Mouse (Mus musculus) heart, embryonic 11.5 days (tissue): ENCODE results near the gene Xylt1. TPM values are rescaled to one million over a fixed set of nuclear protein-coding genes. Genes with fewer than 3 reads are reported as not detected.

Source experiments
- ATAC-seq: fragments of 200-750 bp; cut with Nextera tagmentation; replicated peaks from 2 replicates; pipeline ENCODE4 v1.8.0; 2017; ENCODE audit warnings: moderate library complexity; ENCODE audit not compliant: insufficient number of reproducible peaks, low FRiP score, low TSS enrichment
- H3K27ac ChIP-seq: fragments of 300-500 bp; sonication (generic); 2 replicates; pipeline ENCODE4 v1.5.1; 2014; ENCODE audit warnings: mild to moderate bottlenecking, low read depth, low read length
- H3K27me3 ChIP-seq: fragments of 300-500 bp; sonication (generic); 2 replicates; pipeline ENCODE4 v1.6.1; 2014; ENCODE audit warnings: mild to moderate bottlenecking, low read length, mixed read lengths; ENCODE audit not compliant: control insufficient read depth, insufficient read depth
- H3K36me3 ChIP-seq: fragments of 300-500 bp; sonication (generic); 2 replicates; pipeline ENCODE4 v1.6.1; 2014; ENCODE audit warnings: mild to moderate bottlenecking, low read length, moderate library complexity, mixed read lengths; ENCODE audit not compliant: control insufficient read depth, insufficient read depth
- H3K4me1 ChIP-seq: fragments of 300-500 bp; sonication (generic); 2 replicates; pipeline ENCODE4 v1.6.1; 2014; ENCODE audit warnings: low read length; ENCODE audit not compliant: control insufficient read depth, insufficient read depth
- H3K4me2 ChIP-seq: fragments of 300-500 bp; sonication (generic); 2 replicates; pipeline ENCODE4 v1.6.1; 2014; ENCODE audit warnings: mild to moderate bottlenecking, moderate library complexity
- H3K4me3 ChIP-seq: fragments of 300-500 bp; sonication (generic); 2 replicates; pipeline ENCODE4 v1.5.1; 2014; ENCODE audit warnings: low read depth, low read length
- H3K9ac ChIP-seq: fragments of 300-500 bp; sonication (generic); 2 replicates; pipeline ENCODE4 v1.6.1; 2014; ENCODE audit warnings: mild to moderate bottlenecking, low read depth, low read length, moderate library complexity
- H3K9me3 ChIP-seq: fragments of 300-500 bp; sonication (generic); replicated peaks from 2 replicates; pipeline ENCODE4 v1.6.1; 2016; ENCODE audit warnings: low read length; ENCODE audit not compliant: control insufficient read depth
- WGBS: fragments of 180-500 bp; shearing (Covaris S2); extraction: QIAGEN DNeasy Blood & Tissue Kit; methylation state at CpG from one replicate; pipeline ENCODE4 v1.1.7; 2014; ENCODE audit not compliant: insufficient replicate concordance; 5-methylcytosine and 5-hydroxymethylcytosine counted together
- polyA plus RNA-seq: library from polyadenylated mRNA; unstranded; fragments of >200 nt; fragmentation: Nextera tagmentation; extraction: Ambion mirVana; gene quantifications from 2 replicates; pipeline ENCODE4 v1.2.1, GENCODE M21; 2014

Gene Xylt1
- polyA plus RNA-seq, 1 experiment from 2014 or later: 1.8 TPM

DNA sequence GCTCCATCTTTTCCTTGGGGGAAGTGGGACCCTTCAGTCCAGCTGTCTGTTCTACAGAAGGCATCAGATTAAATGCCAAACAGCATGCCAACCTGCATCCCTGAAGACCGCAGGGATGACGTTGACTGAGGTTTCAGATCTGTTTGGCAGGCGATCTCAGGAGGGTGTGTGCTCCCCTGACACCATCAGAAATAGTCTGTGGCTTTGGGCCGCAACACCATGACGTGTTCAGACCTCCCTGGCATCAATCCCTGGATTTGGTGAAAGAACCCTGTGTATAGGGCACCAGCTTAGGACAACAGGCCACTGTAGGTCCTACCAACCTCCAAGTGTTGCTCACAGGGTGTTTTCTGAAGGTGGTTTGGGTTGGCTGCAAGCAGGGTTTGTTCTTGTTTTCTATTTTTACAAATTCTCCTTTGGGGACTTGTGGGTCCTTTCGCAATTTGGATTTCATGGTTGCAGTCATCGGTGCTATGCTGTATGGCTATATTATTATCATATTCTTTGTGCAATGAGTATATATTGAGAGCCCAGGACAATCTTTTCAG lies 104.3 kb downstream of the Xylt1 start:
- no peak for ATAC-seq
- WGBS: 87% methylated on average over 7 of the region's 7 CpGs
- H3K27me3 ChIP-seq: no peaks in the 10 kb centered on the region
- no peak overlapping the region for H3K9ac ChIP-seq
- no peak overlapping the region for H3K27ac ChIP-seq
- no peak overlapping the region for H3K4me2 ChIP-seq
- no peak overlapping the region for H3K4me3 ChIP-seq
- no peaks in the 10 kb centered on the region for H3K36me3 ChIP-seq
- no peaks in the 10 kb centered on the region for H3K4me1 ChIP-seq
- H3K9me3 ChIP-seq: no peaks in the 10 kb centered on the region

DNA sequence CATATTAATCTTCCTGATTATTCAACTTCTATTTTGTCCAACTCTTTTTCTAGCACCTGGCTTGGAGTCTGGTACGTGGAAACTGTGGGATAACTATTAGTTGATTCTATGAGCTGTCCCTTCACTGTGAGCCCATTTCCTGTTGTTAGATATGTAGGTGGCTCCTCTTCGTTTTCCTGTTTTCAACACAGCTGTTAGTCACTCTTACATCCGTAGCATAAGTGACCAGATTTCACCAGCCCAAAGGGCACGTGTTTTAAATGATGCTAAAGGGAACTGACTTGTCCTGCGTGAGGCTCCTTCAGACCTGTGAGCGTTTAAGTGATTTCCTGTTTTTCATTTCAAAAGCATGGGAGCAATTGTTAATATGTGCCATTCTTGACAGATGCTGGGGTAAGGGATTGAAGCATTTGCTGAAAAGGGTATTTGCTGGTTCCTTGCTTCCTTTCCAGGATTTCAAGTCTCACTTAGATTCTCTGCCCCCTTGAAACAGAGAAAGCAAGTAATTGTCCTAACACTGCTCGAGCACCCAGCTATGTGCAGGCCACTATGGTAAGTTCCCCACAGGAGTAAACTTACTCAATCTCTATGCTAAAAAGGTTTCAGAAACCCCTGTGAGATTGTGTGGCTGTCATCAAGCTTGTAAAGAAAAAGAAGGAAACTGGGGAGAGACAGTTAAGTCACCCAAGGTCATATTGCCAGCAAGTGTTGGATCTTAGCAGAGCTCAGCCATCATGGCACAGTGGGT lies 105.8 kb downstream of the Xylt1 start:
- no peaks in the 10 kb centered on the region for H3K36me3 ChIP-seq
- no peaks in the 10 kb centered on the region for H3K4me1 ChIP-seq
- no peak for ATAC-seq
- H3K27me3 ChIP-seq: no peaks in the 10 kb centered on the region
- no peaks in the 10 kb centered on the region for H3K9me3 ChIP-seq
- no peak overlapping the region for H3K4me3 ChIP-seq
- no peak overlapping the region for H3K4me2 ChIP-seq
- H3K9ac ChIP-seq: no peak overlapping the region
- H3K27ac ChIP-seq: no peak overlapping the region
- 62% methylated on average over 7 of the region's 7 CpGs for WGBS

DNA sequence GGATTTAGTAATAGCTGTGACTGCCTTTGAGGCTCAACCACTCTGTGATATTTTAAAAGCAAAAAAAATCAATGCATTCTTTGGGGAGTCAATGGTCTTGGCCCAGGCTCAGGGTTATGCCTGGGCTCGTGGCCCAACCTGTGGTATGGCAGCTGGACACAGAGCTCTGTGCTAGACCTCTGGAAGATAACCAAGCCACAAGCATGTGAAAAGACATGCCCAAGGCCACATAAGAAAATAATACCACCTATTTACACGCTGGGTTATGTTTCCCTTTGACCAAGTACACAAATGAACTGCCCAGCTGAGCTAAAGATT lies 106.4 kb downstream of the Xylt1 start:
- WGBS: 67% methylated on average over 2 of the region's 2 CpGs
- ATAC-seq: no peak
- Histone ChIP-seq H3K9me3 (no peaks in the 10 kb centered on the region), H3K9ac (no peak overlapping the region), H3K4me2 (no peak overlapping the region), H3K4me1 (no peaks in the 10 kb centered on the region), H3K27me3 (no peaks in the 10 kb centered on the region), H3K27ac (no peak overlapping the region), H3K36me3 (no peaks in the 10 kb centered on the region), H3K4me3 (no peak overlapping the region)

DNA sequence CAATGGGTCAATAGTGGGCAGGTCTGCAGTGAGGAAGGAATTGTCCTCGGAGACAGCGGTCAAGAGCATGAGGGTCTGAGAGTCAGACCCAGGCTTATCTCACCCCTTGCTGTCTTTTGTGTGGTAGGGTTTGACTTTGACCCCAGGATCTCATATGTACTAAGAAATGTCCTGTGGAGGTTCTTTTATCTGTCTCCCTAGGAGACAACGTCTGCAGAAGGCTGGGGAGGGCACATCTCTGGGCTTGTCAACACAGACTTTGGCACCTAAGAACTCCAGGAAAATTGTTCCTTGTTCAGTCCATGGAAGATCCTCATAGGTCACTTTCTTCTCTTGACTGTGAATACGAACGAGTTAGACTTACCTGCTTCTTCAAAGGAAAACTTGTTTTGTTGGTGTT lies 109.2 kb downstream of the Xylt1 start:
- Histone ChIP-seq H3K4me1 (no peaks in the 10 kb centered on the region), H3K27me3 (no peaks in the 10 kb centered on the region), H3K27ac (no peak overlapping the region), H3K4me3 (no peak overlapping the region), H3K9ac (no peak overlapping the region), H3K4me2 (no peak overlapping the region), H3K36me3 (no peaks in the 10 kb centered on the region), H3K9me3 (no peaks in the 10 kb centered on the region)
- WGBS: 45% methylated on average over 5 of the region's 5 CpGs
- no peak for ATAC-seq

DNA sequence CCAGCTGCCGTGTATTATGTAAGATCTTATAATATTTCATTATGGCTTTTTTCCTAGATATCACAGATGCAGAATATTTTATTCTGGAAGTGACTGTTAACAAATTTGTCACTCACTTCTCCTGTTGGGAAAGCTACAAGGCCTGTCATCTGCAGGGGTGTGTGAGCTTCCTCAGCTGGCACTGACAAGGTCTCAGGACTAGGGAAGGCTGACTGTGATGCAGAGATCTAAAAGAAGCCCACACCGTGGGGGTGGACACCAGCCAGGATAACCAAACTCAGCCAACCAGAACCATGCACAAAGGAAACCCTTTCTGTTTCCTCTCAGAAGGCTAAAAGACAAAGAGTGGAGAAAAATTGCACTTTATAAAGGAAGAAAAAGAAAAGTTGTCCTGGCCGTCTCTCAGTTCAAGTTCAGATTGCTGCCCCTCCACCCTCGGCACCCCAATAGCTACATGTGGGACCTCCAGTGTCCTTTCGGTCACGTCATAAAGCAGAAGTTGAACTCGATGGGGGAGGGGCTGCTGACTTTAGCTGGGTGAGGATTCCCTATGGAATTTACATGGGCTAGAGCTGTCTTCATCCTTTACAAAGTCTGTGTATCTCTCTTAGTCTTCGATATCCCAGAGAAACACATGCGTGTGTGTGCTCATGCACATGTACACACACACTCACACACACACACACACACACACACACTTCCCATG lies 109.9 kb downstream of the Xylt1 start:
- Histone ChIP-seq H3K27me3 (no peaks in the 10 kb centered on the region), H3K9ac (no peak overlapping the region), H3K4me2 (no peak overlapping the region), H3K4me1 (no peaks in the 10 kb centered on the region), H3K9me3 (no peaks in the 10 kb centered on the region), H3K27ac (no peak overlapping the region), H3K36me3 (no peaks in the 10 kb centered on the region), H3K4me3 (no peak overlapping the region)
- ATAC-seq: no peak
- WGBS: 76% methylated on average over 9 of the region's 9 CpGs

DNA sequence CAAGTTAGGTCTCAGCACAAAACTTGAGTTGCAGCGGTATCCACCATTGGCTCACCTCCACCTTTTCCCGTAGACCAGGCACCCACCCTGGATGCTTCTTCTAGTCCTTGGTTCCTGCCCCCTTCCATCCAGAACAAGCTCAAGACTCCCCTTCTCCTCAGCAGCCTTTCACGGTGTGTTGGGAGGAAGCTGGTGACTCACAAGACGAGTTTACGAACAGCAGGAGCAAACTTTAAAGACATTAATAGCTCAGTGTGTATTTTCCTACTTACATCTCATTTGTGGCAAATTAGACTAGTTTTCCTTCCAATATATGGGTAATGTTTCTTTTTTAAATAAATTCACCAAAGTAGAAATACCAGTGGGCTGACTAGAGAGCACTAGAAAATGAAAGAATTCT lies 110.7 kb downstream of the Xylt1 start:
- ATAC-seq: no peak
- no peaks in the 10 kb centered on the region for H3K27me3 ChIP-seq
- 80% methylated on average over 5 of the region's 5 CpGs for WGBS

DNA sequence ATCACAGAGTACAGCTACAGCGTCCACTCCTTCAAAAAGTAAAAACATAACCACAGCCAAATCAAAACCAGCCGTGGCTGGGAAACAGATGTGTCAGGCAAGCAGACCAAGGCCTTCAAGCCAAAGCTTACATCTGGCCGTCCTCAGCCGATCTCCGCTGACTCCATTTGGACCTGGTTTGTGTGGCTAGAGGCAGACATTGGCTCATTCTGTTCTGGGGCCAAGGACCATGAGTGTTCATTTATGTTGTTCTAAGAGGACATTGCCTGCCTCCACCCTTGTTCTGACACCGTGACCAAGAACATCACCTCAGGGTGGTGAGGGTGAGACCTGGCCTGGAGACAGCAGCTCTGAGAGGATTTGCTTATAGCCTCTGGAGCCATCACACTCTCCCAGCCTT lies 113.4 kb downstream of the Xylt1 start:
- Histone ChIP-seq H3K9me3 (no peaks in the 10 kb centered on the region), H3K36me3 (no peaks in the 10 kb centered on the region), H3K27ac (no peak overlapping the region), H3K4me3 (no peak overlapping the region), H3K27me3 (no peaks in the 10 kb centered on the region), H3K4me2 (no peak overlapping the region), H3K9ac (no peak overlapping the region), H3K4me1 (no peaks in the 10 kb centered on the region)
- no peak for ATAC-seq
- WGBS: 87% methylated on average over 6 of the region's 6 CpGs

More for the DNA sequence above, 110.7 kb downstream of the Xylt1 start:
- no peaks in the 10 kb centered on the region for H3K36me3 ChIP-seq
- no peaks in the 10 kb centered on the region for H3K4me1 ChIP-seq
- no peak overlapping the region for H3K4me3 ChIP-seq
- H3K9ac ChIP-seq: no peak overlapping the region
- no peaks in the 10 kb centered on the region for H3K9me3 ChIP-seq
- no peak overlapping the region for H3K27ac ChIP-seq
- no peak overlapping the region for H3K4me2 ChIP-seq

DNA sequence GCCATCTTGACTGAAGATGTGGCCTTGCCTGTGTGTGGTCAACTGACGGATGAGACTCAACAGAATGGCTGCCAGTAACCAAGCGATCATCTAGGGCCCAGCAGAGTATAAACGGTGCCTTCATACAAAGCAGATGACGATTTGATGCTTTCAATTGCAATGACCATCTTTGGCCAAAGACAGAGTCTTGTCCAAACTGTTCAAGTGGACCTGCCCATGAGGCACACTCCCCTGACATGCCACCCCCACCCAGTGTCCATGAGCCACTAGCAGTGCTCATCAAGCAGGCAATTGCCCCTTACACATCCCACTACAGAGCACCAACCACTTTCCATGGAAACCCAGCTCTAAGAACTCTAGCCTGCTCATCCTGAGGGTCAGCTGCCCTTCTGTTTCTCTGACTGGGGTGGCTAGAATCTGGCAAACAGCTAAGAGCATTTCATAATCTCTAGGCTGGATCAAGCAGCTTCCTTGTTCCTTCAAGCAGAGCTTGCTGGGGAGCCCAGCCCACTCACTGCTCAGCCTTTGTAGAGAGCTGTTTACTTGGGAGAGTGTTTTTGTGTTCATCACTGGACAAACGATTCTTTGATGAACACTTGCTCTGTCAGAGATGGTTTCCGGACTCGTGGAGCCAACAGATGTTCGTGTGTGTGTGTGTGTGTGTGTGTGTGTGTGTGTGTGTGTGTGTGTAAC lies 114.0 kb downstream of the Xylt1 start:
- no peak overlapping the region for H3K4me2 ChIP-seq
- WGBS: 88% methylated on average over 8 of the region's 8 CpGs
- no peaks in the 10 kb centered on the region for H3K36me3 ChIP-seq
- H3K27me3 ChIP-seq: no peaks in the 10 kb centered on the region
- no peak for ATAC-seq
- H3K9ac ChIP-seq: no peak overlapping the region
- no peaks in the 10 kb centered on the region for H3K9me3 ChIP-seq
- H3K4me3 ChIP-seq: no peak overlapping the region
- no peak overlapping the region for H3K27ac ChIP-seq
- no peaks in the 10 kb centered on the region for H3K4me1 ChIP-seq
